Mouse (Mus musculus): ENCODE measurements at regions not wholly inside any gene's neighbourhood (a gene's known extent, or its start where the extent isn't known, plus 50 kb on each side); places are given as distances from the start of the nearest gene placed in this dataset.

DNA sequence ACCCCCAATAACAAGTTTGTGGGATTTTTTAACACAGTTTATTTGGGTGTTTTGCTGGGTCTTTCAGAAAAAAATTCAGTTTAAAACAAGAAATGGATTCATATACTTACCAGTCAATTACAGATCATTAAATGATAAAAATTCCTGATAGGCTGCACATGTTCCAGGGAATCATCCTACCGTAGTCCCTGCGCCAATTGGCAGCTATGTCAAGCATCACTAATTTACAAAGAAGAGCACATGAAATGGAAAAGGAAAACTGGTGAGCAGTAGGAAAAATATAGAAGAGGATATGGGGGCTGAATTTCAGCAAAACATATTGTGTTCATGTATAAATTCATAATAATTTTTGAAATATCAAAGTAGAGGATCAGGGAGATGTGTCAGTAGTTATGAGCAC lies 212.9 kb upstream of the Luzp2 start:
- H3K4me3 ChIP-seq (ENCODE audit: low read depth, low read length): no peak overlapping the region
- 54% methylated on average over 2 of the region's 2 CpGs for WGBS
- H3K4me1 ChIP-seq (ENCODE audit: insufficient read depth): no peaks in the 10 kb centered on the region
- ATAC-seq: no peak
- DNase-seq: no peak
- H3K36me3 ChIP-seq (ENCODE audit: insufficient read depth): no peaks in the 10 kb centered on the region
- H3K27ac ChIP-seq (ENCODE audit: low read depth, low read length): no peak overlapping the region
- no peaks in the 10 kb centered on the region for H3K9me3 ChIP-seq (ENCODE audit: low read length)
- H3K27me3 ChIP-seq (ENCODE audit: insufficient read depth, low read length): no peaks in the 10 kb centered on the region
- H3K4me2 ChIP-seq (ENCODE audit: low read depth): no peak overlapping the region
- no peak overlapping the region for H3K9ac ChIP-seq
- no peak for TF ChIP-seq CTCF (IDR thresholded peaks at IDR 0.05; ENCODE audit: low read depth)

DNA sequence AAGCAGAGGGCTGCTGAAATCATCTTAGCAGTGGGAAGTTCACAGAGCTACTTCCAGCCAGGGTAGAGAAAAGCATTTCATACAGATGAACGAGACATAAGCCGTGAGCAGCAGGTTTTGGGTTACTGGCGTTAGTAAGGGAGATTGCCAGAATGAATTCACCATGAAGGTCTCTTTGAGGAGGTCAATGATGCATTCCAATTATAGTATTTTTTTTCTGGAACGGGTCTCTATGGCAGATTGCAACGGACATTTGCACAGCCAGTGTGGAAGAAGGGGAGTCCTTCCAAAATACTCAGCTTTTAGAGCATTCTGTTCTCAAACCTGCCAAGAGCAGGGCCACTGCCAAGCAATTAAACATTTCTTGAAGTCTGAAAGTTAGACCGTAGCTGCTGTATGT lies 201.4 kb upstream of the Luzp2 start:
- ATAC-seq: peak; percentile 92

DNA sequence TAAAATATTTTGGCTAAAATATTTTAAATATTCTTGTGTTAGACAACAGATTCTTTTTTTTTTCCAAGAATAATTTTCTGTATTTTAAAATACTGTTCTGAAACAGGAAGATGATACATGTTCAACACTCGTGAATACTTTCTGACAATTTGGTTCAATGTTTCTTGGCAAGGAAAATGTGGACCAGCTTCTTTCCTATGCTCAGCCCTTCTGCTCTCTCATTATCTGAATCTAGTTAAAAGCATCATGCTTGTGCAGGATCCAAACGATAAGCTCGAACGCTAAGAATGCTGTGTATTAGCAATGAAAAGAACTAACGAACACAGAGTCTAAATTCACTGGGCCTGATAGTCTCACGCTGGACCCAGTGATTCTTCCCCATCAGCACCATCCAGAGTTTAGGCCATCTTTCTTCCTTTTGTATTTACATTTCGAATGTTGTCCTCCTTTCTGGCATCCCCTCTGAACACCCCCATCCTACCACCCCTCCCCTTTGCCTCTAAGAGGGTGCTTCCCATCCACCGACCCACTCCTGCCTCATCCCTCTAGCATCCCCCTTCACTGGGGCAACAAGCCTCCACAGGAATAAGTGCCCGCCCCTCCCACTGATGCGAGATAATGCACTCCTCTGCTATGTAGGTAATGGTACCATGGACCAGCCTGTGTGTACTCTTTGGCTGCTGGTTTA lies 200.8 kb upstream of the Luzp2 start:
- 47% methylated on average over 10 of the region's 10 CpGs for WGBS
- peak; percentile 90 for ATAC-seq
- H3K4me1 ChIP-seq (ENCODE audit: insufficient read depth): peaks cover 6% of the 10 kb centered on the region; the same call in 1 of the 2 replicates
- H3K27me3 ChIP-seq (ENCODE audit: insufficient read depth, low read length): no peaks in the 10 kb centered on the region
- peak overlapping the region; percentile 66 for H3K27ac ChIP-seq (ENCODE audit: low read depth, low read length)
- H3K9ac ChIP-seq: no peak overlapping the region
- no peak overlapping the region for H3K4me3 ChIP-seq (ENCODE audit: low read depth, low read length)
- H3K9me3 ChIP-seq (ENCODE audit: low read length): no peaks in the 10 kb centered on the region
- no peak overlapping the region for H3K4me2 ChIP-seq (ENCODE audit: low read depth)
- no peak for TF ChIP-seq CTCF (IDR thresholded peaks at IDR 0.05; ENCODE audit: low read depth)
- DNase-seq: peak; percentile 83
- H3K36me3 ChIP-seq (ENCODE audit: insufficient read depth): no peaks in the 10 kb centered on the region

More for the DNA sequence above, 201.4 kb upstream of the Luzp2 start:
- Histone ChIP-seq H3K4me1 (ENCODE audit: insufficient read depth) (peaks cover 6% of the 10 kb centered on the region; the same call in 1 of the 2 replicates), H3K4me2 (ENCODE audit: low read depth) (no peak overlapping the region), H3K9ac (no peak overlapping the region), H3K27ac (ENCODE audit: low read depth, low read length) (peak overlapping the region; percentile 59), H3K36me3 (ENCODE audit: insufficient read depth) (no peaks in the 10 kb centered on the region), H3K4me3 (ENCODE audit: low read depth, low read length) (no peak overlapping the region), H3K27me3 (ENCODE audit: insufficient read depth, low read length) (no peaks in the 10 kb centered on the region), H3K9me3 (ENCODE audit: low read length) (no peaks in the 10 kb centered on the region)
- TF ChIP-seq CTCF (IDR thresholded peaks at IDR 0.05; ENCODE audit: low read depth): no peak
- DNase-seq: peak; percentile 89
- WGBS: 34% methylated on average over 6 of the region's 6 CpGs

DNA sequence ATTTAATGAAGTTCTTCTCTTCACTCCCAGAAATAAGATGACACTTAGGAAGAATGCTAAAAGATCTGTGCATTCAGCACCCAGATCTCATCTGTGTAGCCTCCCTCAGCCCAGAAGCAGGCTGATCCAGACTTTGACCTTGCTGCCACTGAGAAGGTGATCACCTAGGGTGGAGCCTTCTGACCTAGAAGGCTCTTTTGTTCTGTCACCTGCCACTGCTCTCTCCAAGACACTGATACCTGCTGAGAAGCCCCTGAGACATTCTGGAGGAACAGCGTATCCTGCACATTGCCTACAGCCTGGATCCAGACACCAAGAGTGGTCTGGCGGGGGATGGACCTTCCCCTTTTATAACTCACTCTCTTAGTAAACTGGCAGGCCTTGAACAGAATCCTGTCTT lies 190.0 kb upstream of the Luzp2 start:
- Histone ChIP-seq H3K4me3 (ENCODE audit: low read depth, low read length) (no peak overlapping the region), H3K36me3 (ENCODE audit: insufficient read depth) (no peaks in the 10 kb centered on the region), H3K27me3 (ENCODE audit: insufficient read depth, low read length) (no peaks in the 10 kb centered on the region), H3K27ac (ENCODE audit: low read depth, low read length) (no peak overlapping the region), H3K9ac (no peak overlapping the region), H3K9me3 (ENCODE audit: low read length) (no peaks in the 10 kb centered on the region), H3K4me1 (ENCODE audit: insufficient read depth) (no peaks in the 10 kb centered on the region), H3K4me2 (ENCODE audit: low read depth) (no peak overlapping the region)
- ATAC-seq: no peak
- no peak for TF ChIP-seq CTCF (IDR thresholded peaks at IDR 0.05; ENCODE audit: low read depth)
- WGBS: 93% methylated on average over 2 of the region's 2 CpGs
- DNase-seq: no peak

- Histone ChIP-seq H3K27me3 (ENCODE audit: insufficient read depth, low read length) (no peaks in the 10 kb centered on the region), H3K4me3 (ENCODE audit: low read depth, low read length) (no peak overlapping the region), H3K27ac (ENCODE audit: low read depth, low read length) (no peak overlapping the region), H3K36me3 (ENCODE audit: insufficient read depth) (no peaks in the 10 kb centered on the region), H3K4me1 (ENCODE audit: insufficient read depth) (no peaks in the 10 kb centered on the region), H3K9ac (no peak overlapping the region), H3K4me2 (ENCODE audit: low read depth) (no peak overlapping the region), H3K9me3 (ENCODE audit: low read length) (no peaks in the 10 kb centered on the region)
- ATAC-seq (peak; percentile 59), DNase-seq (peak; percentile 10)
- TF ChIP-seq CTCF (IDR thresholded peaks at IDR 0.05; ENCODE audit: low read depth): no peak
- WGBS: 54% methylated on average over 1 of the region's 1 CpGs
Observed at GRCm38 (mm10) chr7:54649025-54649424, 186.3 kb upstream of the Luzp2 start.

Data from forebrain, postnatal 0 days (tissue).